9 mouse cellular contexts compared by ENCODE assay signal in genomic region chr17:51811911-51812260, GRCm38 (mm10). TPM values are rescaled to one million over a fixed set of nuclear protein-coding genes. Genes with fewer than 3 reads are reported as not detected.
DNase-seq lines count a peak whose midpoint lies in the region; ATAC-seq and TF ChIP-seq lines count a peak whose summit lies in the region.
"Had no signal": no experiment of that assay in that cellular context is flagged by ENCODE, and none has a peak within 500 bp of the region (broad histone marks: within the 10 kb centered on the region; RNA-seq: fewer than 3 reads in every experiment).

No protein-coding gene starts in this region.

- intact Hi-C loops in heart, adult 2 months (cut with DNase I) = loop anchor here (2.0 kb wide), 1 partner anchor 21 kb away; the partner anchor contains the start of gene Satb1
- intact Hi-C loops in left cerebral cortex, postnatal 25 days (cut with DNase I) = loop anchor here (5.0 kb wide), 1 partner anchor 650 kb away; no protein-coding TSS in a partner anchor

- TF ChIP-seq EP300 in heart, adult 2 months (IDR thresholded peaks at IDR 0.05; ENCODE audit: insufficient read depth, low read depth, low read length) = no peak

- H3K27me3 ChIP-seq in heart, adult 2 months (ENCODE audit: control insufficient read depth, insufficient read depth, low read length) = 0 out of 2 replicates have a peak, but pooled peaks cover 2% of the 10 kb centered on the region
- peaks cover 23% of the 10 kb centered on the region for H3K27me3 ChIP-seq in E14TG2a.4 (ENCODE audit: insufficient read depth, low read length)
- H3K27me3 ChIP-seq in limb, embryonic 15.5 days = peaks cover 4% of the 10 kb centered on the region; the same call in 1 of the 2 replicates
- H3K27me3 ChIP-seq in stomach, embryonic 14.5 days (ENCODE audit: control insufficient read depth, insufficient read depth, low read length) = no peaks in the 10 kb centered on the region

- WGBS in heart, adult 2 months = under 1% methylated on average over 11 of the region's 11 CpGs
- WGBS in limb, embryonic 15.5 days = 2% methylated on average over 11 of the region's 11 CpGs
- WGBS in stomach, embryonic 14.5 days = under 1% methylated on average over 11 of the region's 11 CpGs

- TF ChIP-seq CTCF in heart, adult 2 months (IDR thresholded peaks at IDR 0.05) = no peak
- no peak for TF ChIP-seq CTCF in E14TG2a.4 (conservative IDR thresholded peaks at IDR 0.05; ENCODE audit: low read length)
- no peak for TF ChIP-seq CTCF in embryonic fibroblast, embryonic 13.5 days (IDR thresholded peaks at IDR 0.05; ENCODE audit: borderline replicate concordance, insufficient read depth, low read length)

- H3K9ac ChIP-seq in heart, adult 2 months (ENCODE audit: low read depth, low read length) = peak overlapping the region; percentile 46; the same call in 1 of the 2 replicates
- peak overlapping the region; percentile 64; the same call in 1 of the 2 replicates for H3K9ac ChIP-seq in limb, embryonic 15.5 days
- peak overlapping the region; percentile 77; the same call in 1 of the 2 replicates for H3K9ac ChIP-seq in stomach, embryonic 14.5 days (replicated peaks; ENCODE audit: low read depth, low read length)

- 0 out of 2 replicates have a peak, but pooled peaks cover 2% of the 10 kb centered on the region for H3K36me3 ChIP-seq in heart, adult 2 months (ENCODE audit: control insufficient read depth, insufficient read depth, low read length)
- H3K36me3 ChIP-seq in E14TG2a.4 (ENCODE audit: insufficient read depth, low read length) = no peaks in the 10 kb centered on the region
- H3K36me3 ChIP-seq in limb, embryonic 15.5 days = no peaks in the 10 kb centered on the region
- H3K36me3 ChIP-seq in stomach, embryonic 14.5 days (ENCODE audit: control insufficient read depth, insufficient read depth, low read length) = no peaks in the 10 kb centered on the region
- H3K36me3 ChIP-seq: G1E had no signal

- DNase-seq in heart, adult 2 months = no peak
- no peak for DNase-seq in heart, postnatal 4 days
- no peak for DNase-seq in left cerebral cortex, postnatal 25 days (ENCODE audit: low spot score in 2 of 2)

- TF ChIP-seq POLR2A in heart, adult 2 months (IDR thresholded peaks at IDR 0.05; ENCODE audit: insufficient read depth, low read depth, low read length) = no peak
- TF ChIP-seq POLR2A in embryonic fibroblast, embryonic 13.5 days (IDR thresholded peaks at IDR 0.05; ENCODE audit: low read depth, low read length) = no peak

- no peak for ATAC-seq in limb, embryonic 15.5 days (ENCODE audit: insufficient number of reproducible peaks, low FRiP score, low TSS enrichment, low read depth)
- ATAC-seq in stomach, embryonic 14.5 days (ENCODE audit: insufficient number of reproducible peaks, insufficient read depth, low FRiP score, low read depth) = no peak
- no peak for ATAC-seq in megakaryocyte-erythroid progenitor cell, adult 5-6 weeks (replicated peaks; ENCODE audit: low FRiP score, low TSS enrichment, poor library complexity, severe bottlenecking)

- peaks cover 1% of the 10 kb centered on the region; the same call in 1 of the 2 replicates for H3K4me1 ChIP-seq in heart, adult 2 months (ENCODE audit: control insufficient read depth, insufficient read depth, low read length)
- peaks cover 28% of the 10 kb centered on the region for H3K4me1 ChIP-seq in E14TG2a.4 (replicated peaks; ENCODE audit: low read depth, low read length)
- H3K4me1 ChIP-seq in embryonic fibroblast, embryonic 13.5 days (ENCODE audit: control insufficient read depth, insufficient read depth, low read length) = peaks cover 3% of the 10 kb centered on the region; the same call in 1 of the 2 replicates
- peaks cover 12% of the 10 kb centered on the region for H3K4me1 ChIP-seq in limb, embryonic 15.5 days
- H3K4me1 ChIP-seq in stomach, embryonic 14.5 days (ENCODE audit: control insufficient read depth, insufficient read depth, low read length) = peaks cover 6% of the 10 kb centered on the region; the same call in 1 of the 2 replicates

- H3K4me3 ChIP-seq in heart, adult 2 months = peak overlapping the region; percentile 70
- peak overlapping the region; percentile 85 for H3K4me3 ChIP-seq in E14TG2a.4 (replicated peaks; ENCODE audit: low read length)
- H3K4me3 ChIP-seq in embryonic fibroblast, embryonic 13.5 days (ENCODE audit: insufficient read depth, low read length) = peak overlapping the region; percentile 74
- peak overlapping the region; percentile 80 for H3K4me3 ChIP-seq in limb, embryonic 15.5 days
- peak overlapping the region; percentile 75 for H3K4me3 ChIP-seq in stomach, embryonic 14.5 days (ENCODE audit: low read depth, low read length)

- H3K27ac ChIP-seq in heart, adult 2 months = peak overlapping the region; percentile 72
- H3K27ac ChIP-seq in embryonic fibroblast, embryonic 13.5 days (ENCODE audit: insufficient read depth, low read length) = no peak overlapping the region
- H3K27ac ChIP-seq in limb, embryonic 15.5 days = no peak overlapping the region
- no peak overlapping the region for H3K27ac ChIP-seq in stomach, embryonic 14.5 days (ENCODE audit: low read length)

- H3K9me3 ChIP-seq in E14TG2a.4 (ENCODE audit: low read length) = no peaks in the 10 kb centered on the region
- no peaks in the 10 kb centered on the region for H3K9me3 ChIP-seq in limb, embryonic 15.5 days
- no peaks in the 10 kb centered on the region for H3K9me3 ChIP-seq in stomach, embryonic 14.5 days (ENCODE audit: control insufficient read depth, low read depth, low read length)

- H3K4me2 ChIP-seq in limb, embryonic 15.5 days = peak overlapping the region; percentile 90
- peak overlapping the region; percentile 88 for H3K4me2 ChIP-seq in stomach, embryonic 14.5 days (replicated peaks; ENCODE audit: low read depth, low read length)

- H3K79me2 ChIP-seq in heart, adult 2 months (replicated peaks; ENCODE audit: control insufficient read depth, insufficient read depth, low read length) = no peaks in the 10 kb centered on the region

RNA-seq across cellular contexts. Expression of gene Satb1, which starts 21.2 kb away (rescaled TPM):
- total RNA-seq in heart, adult 2 months (2021) = 10 to 100 TPM; 20.1 to 25.4 TPM
- polyA plus RNA-seq in heart, adult 2 months (2012; rRNA removed) = 10.9 and 18.4 TPM in 2 replicates
- total RNA-seq in heart, postnatal 4 days (2021) = 10 to 100 TPM; 24.4 to 25.3 TPM
- polyA plus RNA-seq in embryonic fibroblast, embryonic 13.5 days (2011; ENCODE audit: insufficient read length, low read depth, missing spikeins) = 6.2 and 6.5 TPM in 2 replicates
- 15.5 and 16.5 TPM in 2 replicates for polyA plus RNA-seq in limb, embryonic 15.5 days (2015; fragmentation: Nextera tagmentation; extraction: Ambion mirVana)
- 10.1 TPM in 2 replicates for polyA plus RNA-seq in stomach, embryonic 14.5 days (2014; fragmentation: Nextera tagmentation; extraction: Ambion mirVana)
- total RNA-seq in megakaryocyte-erythroid progenitor cell, adult 5-6 weeks (2014; fragmentation: Nextera tagmentation) = 8.2 and 9.9 TPM in 2 replicates
- total RNA-seq in megakaryocyte-erythroid progenitor cell, adult 5-6 weeks (2017) = 3.9 and 6.2 TPM in 2 replicates
- 100 to 1,000 TPM; 110 to 129 TPM for total RNA-seq in left cerebral cortex, postnatal 25 days (2021)
- polyA plus RNA-seq: G1E had no signal

Comparison
In these comparisons a context has a peak if more than half of its experiments do, and no peak if none do; other contexts are left out.
1. RNA of gene Satb1, which starts 21.2 kb away (total RNA-seq): 110 to 129 TPM in left cerebral cortex, postnatal 25 days; 20.1 to 25.4 TPM in heart, adult 2 months, 24.4 to 25.3 TPM in heart, postnatal 4 days and 3.9 to 9.9 TPM in megakaryocyte-erythroid progenitor cell, adult 5-6 weeks; every median in the first group is over 4 times any median in the second.
2. Peak in every context shown above with its lines, with median percentiles within 50 percentile points of each other: H3K4me3 ChIP-seq and H3K9ac ChIP-seq.